In genomic region chr10:75510446-75510845, GRCm38 (mm10) we compare ENCODE assay signal across 12 mouse cellular contexts. TPM values are rescaled to one million over a fixed set of nuclear protein-coding genes. Genes with fewer than 3 reads are reported as not detected.
A peak's percentile ranks its signal among the peaks of the same experiment; 100 is the strongest.
DNase-seq lines count a peak whose midpoint lies in the region; ATAC-seq and TF ChIP-seq lines count a peak whose summit lies in the region.
"Had no signal": no experiment of that assay in that cellular context is flagged by ENCODE, and none has a peak within 500 bp of the region (broad histone marks: within the 10 kb centered on the region; RNA-seq: fewer than 3 reads in every experiment).

No protein-coding gene starts in this region.

- peak overlapping the region; percentile 76 for H3K27ac ChIP-seq in heart, adult 2 months
- H3K27ac ChIP-seq in heart, embryonic 12.5 days (ENCODE audit: poor library complexity, severe bottlenecking): no peak overlapping the region
- H3K27ac ChIP-seq: embryonic facial prominence, embryonic 15.5 days; liver, embryonic 14.5 days; stomach, postnatal 0 days had no signal

- 0 out of 2 replicates have a peak, but pooled peaks have one; percentile 11 for TF ChIP-seq EP300 in heart, adult 2 months (IDR thresholded peaks at IDR 0.05; ENCODE audit: insufficient read depth, low read depth, low read length)

- peak; percentile 67 to 80 for DNase-seq in heart, adult 2 months
- DNase-seq in adipocyte (ENCODE audit: low spot score): peak; percentile 40
- peak; percentile 59 for DNase-seq in cerebellum, adult 11 months
- peak; percentile 41 for DNase-seq in gastrocnemius, postnatal 10 days
- DNase-seq in thymus, postnatal 14 days: no peak
- DNase-seq in embryo, embryonic 10.5 days (ENCODE audit: low spot score): no peak
- no peak for DNase-seq in spleen, postnatal 4 days (ENCODE audit: low spot score in 2 of 2)

- H3K4me3 ChIP-seq in heart, adult 2 months: no peak overlapping the region
- no peak overlapping the region for H3K4me3 ChIP-seq in heart, embryonic 12.5 days
- H3K4me3 ChIP-seq: embryonic facial prominence, embryonic 15.5 days had no signal

- TF ChIP-seq POLR2A in heart, adult 2 months (IDR thresholded peaks at IDR 0.05; ENCODE audit: insufficient read depth, low read depth, low read length): no peak

- H3K36me3 ChIP-seq in heart, adult 2 months (ENCODE audit: control insufficient read depth, insufficient read depth, low read length): no peaks in the 10 kb centered on the region
- peaks cover 67% of the 10 kb centered on the region for H3K36me3 ChIP-seq in heart, embryonic 12.5 days

- TF ChIP-seq CTCF in heart, adult 2 months (IDR thresholded peaks at IDR 0.05): no peak

- H3K27me3 ChIP-seq in heart, adult 2 months (ENCODE audit: control insufficient read depth, insufficient read depth, low read length): no peaks in the 10 kb centered on the region
- H3K27me3 ChIP-seq in heart, embryonic 12.5 days (replicated peaks): no peaks in the 10 kb centered on the region
- H3K27me3 ChIP-seq: embryonic facial prominence, embryonic 15.5 days had no signal

- no peaks in the 10 kb centered on the region for H3K9me3 ChIP-seq in heart, embryonic 12.5 days (replicated peaks)
- H3K9me3 ChIP-seq: embryonic facial prominence, embryonic 15.5 days had no signal

- 58% methylated on average over 7 of the region's 7 CpGs for WGBS in heart, adult 2 months
- 92% methylated on average over 7 of the region's 7 CpGs for WGBS in heart, embryonic 12.5 days

- H3K4me1 ChIP-seq in heart, adult 2 months (ENCODE audit: control insufficient read depth, insufficient read depth, low read length): peaks cover 6% of the 10 kb centered on the region
- H3K4me1 ChIP-seq in heart, embryonic 12.5 days (replicated peaks): peaks cover 17% of the 10 kb centered on the region

- H3K79me2 ChIP-seq in heart, adult 2 months (replicated peaks; ENCODE audit: control insufficient read depth, insufficient read depth, low read length): no peaks in the 10 kb centered on the region

- no peak overlapping the region for H3K4me2 ChIP-seq in heart, embryonic 12.5 days
- H3K4me2 ChIP-seq: embryonic facial prominence, embryonic 15.5 days had no signal

- H3K9ac ChIP-seq in heart, adult 2 months (ENCODE audit: low read depth, low read length): no peak overlapping the region
- no peak overlapping the region for H3K9ac ChIP-seq in heart, embryonic 12.5 days
- H3K9ac ChIP-seq: embryonic facial prominence, embryonic 15.5 days; liver, embryonic 14.5 days had no signal

- ATAC-seq in heart, embryonic 12.5 days (ENCODE audit: insufficient number of reproducible peaks, low FRiP score): no peak
- ATAC-seq: hindbrain, embryonic 16.5 days had no signal

- intact Hi-C loops in heart, adult 2 months (cut with DNase I): no loop called here

RNA-seq across cellular contexts. Expression of gene Snrpd3, which starts 6.9 kb away (rescaled TPM):
- 10 to 100 TPM; 61.1 to 65.8 TPM for total RNA-seq in heart, adult 2 months (2021)
- polyA plus RNA-seq in heart, adult 2 months (2012; rRNA removed): 20.8 and 24.8 TPM in 2 replicates
- polyA plus RNA-seq in heart, embryonic 12.5 days (2016; fragmentation: Nextera tagmentation; extraction: Ambion mirVana): 105 and 106 TPM in 2 replicates
- 100 to 1,000 TPM; 126 to 134 TPM for total RNA-seq in gastrocnemius, postnatal 10 days (2021)

RNA-seq across cellular contexts. Expression of gene Gucd1, which starts 7.3 kb away (rescaled TPM):
- total RNA-seq in heart, adult 2 months (2021): 10 to 100 TPM; 33.2 to 37.7 TPM
- 44.7 and 50.3 TPM in 2 replicates for polyA plus RNA-seq in heart, adult 2 months (2012; rRNA removed)
- polyA plus RNA-seq in heart, embryonic 12.5 days (2016; fragmentation: Nextera tagmentation; extraction: Ambion mirVana): 26.8 and 27.9 TPM in 2 replicates
- 10 to 100 TPM; 46.9 to 47.5 TPM for total RNA-seq in gastrocnemius, postnatal 10 days (2021)

RNA-seq across cellular contexts. Expression of gene Lrrc75b, which starts 49.7 kb away (rescaled TPM):
- under 1 TPM; 0.66 to 0.84 TPM for total RNA-seq in heart, adult 2 months (2021)
- polyA plus RNA-seq in heart, adult 2 months (2012; rRNA removed): 1.00 and 1.3 TPM in 2 replicates
- 1.4 and 1.6 TPM in 2 replicates for polyA plus RNA-seq in heart, embryonic 12.5 days (2016; fragmentation: Nextera tagmentation; extraction: Ambion mirVana)
- 1 to 10 TPM; 1.3 to 1.9 TPM for total RNA-seq in gastrocnemius, postnatal 10 days (2021)

RNA-seq across cellular contexts. Expression of gene Ggt1, which starts 51.0 kb away (rescaled TPM):
- under 1 TPM in 1 of 2 experiments, not detected in 1; 0.31 TPM for total RNA-seq in heart, adult 2 months (2021)
- 0.35 TPM in 1 of 2 replicates, not detected in the other for polyA plus RNA-seq in heart, adult 2 months (2012; rRNA removed)
- polyA plus RNA-seq in heart, embryonic 12.5 days (2016; fragmentation: Nextera tagmentation; extraction: Ambion mirVana): 0.34 and 0.49 TPM in 2 replicates
- 1 to 10 TPM in 1 of 2 experiments, under 1 TPM in 1; 0.52 to 1.0 TPM for total RNA-seq in gastrocnemius, postnatal 10 days (2021)

Comparison
In these comparisons a context has a peak if more than half of its experiments do, and no peak if none do; other contexts are left out.
1. DNase-seq: peak in heart, adult 2 months (2 of 2), adipocyte (single experiment), cerebellum, adult 11 months (single experiment) and gastrocnemius, postnatal 10 days (single experiment); none in thymus, postnatal 14 days (single experiment), embryo, embryonic 10.5 days (single experiment) and spleen, postnatal 4 days (0 of 2).